Mouse (Mus musculus) limb, embryonic 12.5 days (tissue): Measurements from ENCODE around the gene Caly. TPM values are rescaled to one million over a fixed set of nuclear protein-coding genes. Genes with fewer than 3 reads are reported as not detected.
A peak's percentile ranks its signal among the peaks of the same experiment; 100 is the strongest.

Source experiments
- ATAC-seq: fragments of 200-750 bp; cut with Nextera tagmentation; 2 replicates; pipeline ENCODE4 v1.8.0; 2017; ENCODE audit warnings: low read depth, moderate TSS enrichment; ENCODE audit not compliant: insufficient number of reproducible peaks, insufficient read depth, low FRiP score, low TSS enrichment
- H3K27ac ChIP-seq: fragments of 300-500 bp; sonication (generic); 2 replicates; pipeline ENCODE4 v1.5.1; 2016; ENCODE audit warnings: mild to moderate bottlenecking, moderate library complexity
- H3K27me3 ChIP-seq: fragments of 300-500 bp; sonication (generic); 2 replicates; pipeline ENCODE4 v1.6.1; 2016; ENCODE audit warnings: mild to moderate bottlenecking, moderate library complexity
- H3K36me3 ChIP-seq: fragments of 300-500 bp; sonication (generic); 2 replicates; pipeline ENCODE4 v1.6.1; 2016; ENCODE audit warnings: mild to moderate bottlenecking, moderate library complexity
- H3K4me1 ChIP-seq: fragments of 300-500 bp; sonication (generic); replicated peaks from 2 replicates; pipeline ENCODE4 v1.6.1; 2016
- H3K4me2 ChIP-seq: fragments of 300-500 bp; sonication (generic); 2 replicates; pipeline ENCODE4 v1.6.1; 2016; ENCODE audit warnings: mild to moderate bottlenecking, moderate library complexity
- H3K4me3 ChIP-seq: fragments of 300-500 bp; sonication (generic); replicated peaks from 2 replicates; pipeline ENCODE4 v1.5.1; 2016; ENCODE audit warnings: mild to moderate bottlenecking
- H3K9ac ChIP-seq: fragments of 300-500 bp; sonication (generic); replicated peaks from 2 replicates; pipeline ENCODE4 v1.6.1; 2016; ENCODE audit warnings: mild to moderate bottlenecking, moderate library complexity
- H3K9me3 ChIP-seq: fragments of 300-500 bp; sonication (generic); 2 replicates; pipeline ENCODE4 v1.6.1; 2016; ENCODE audit warnings: mild to moderate bottlenecking, moderate library complexity
- whole genome bisulfite sequencing: fragments of 180-500 bp; shearing (Covaris S2); methylation state at CpG from one replicate; pipeline ENCODE4 v1.1.7; 2016; 5-methylcytosine and 5-hydroxymethylcytosine counted together
- polyA plus RNA-seq: library from polyadenylated mRNA; unstranded; fragments of >200 nt; fragmentation: Nextera tagmentation; extraction: Ambion mirVana; gene quantifications from 2 replicates; pipeline ENCODE4 v1.2.1, GENCODE M21; 2016

The Caly gene
- polyA plus RNA-seq, 1 experiment from 2014 or later: 2.5 TPM

GRCm38 (mm10) chr7:140090601-140091000 is 8.3 kb upstream of the Caly start:
- Histone ChIP-seq H3K27me3 (peaks cover 3% of the 10 kb centered on the region; the same call in 1 of the 2 replicates), H3K4me1 (0 out of 2 replicates have a peak, but pooled peaks cover 3% of the 10 kb centered on the region), H3K4me3 (no peak overlapping the region), H3K36me3 (no peaks in the 10 kb centered on the region), H3K9me3 (no peaks in the 10 kb centered on the region), H3K4me2 (no peak overlapping the region), H3K27ac (no peak overlapping the region), H3K9ac (no peak overlapping the region)
- ATAC-seq: no peak
- WGBS: 77% methylated on average over 10 of the region's 10 CpGs

- 19% methylated on average over 20 of the region's 20 CpGs for WGBS
- Histone ChIP-seq H3K9me3 (no peaks in the 10 kb centered on the region), H3K4me2 (peak overlapping the region; percentile 54; the same call in 1 of the 2 replicates), H3K4me1 (peaks cover 13% of the 10 kb centered on the region), H3K36me3 (no peaks in the 10 kb centered on the region), H3K4me3 (peak overlapping the region; percentile 32), H3K27me3 (peaks cover 54% of the 10 kb centered on the region), H3K9ac (no peak overlapping the region), H3K27ac (no peak overlapping the region)
- peak; percentile 28; the same call in 1 of the 2 replicates for ATAC-seq
Measured at GRCm38 (mm10) chr7:140081408-140082241, 723 bp downstream of the Caly start.

- peaks cover 54% of the 10 kb centered on the region for H3K27me3 ChIP-seq
Measured at GRCm38 (mm10) chr7:140080503-140081156, 1.7 kb downstream of the Caly start.

GRCm38 (mm10) chr7:140078711-140079110 is 3.6 kb downstream of the Caly start:
- no peak for ATAC-seq
- no peaks in the 10 kb centered on the region for H3K9me3 ChIP-seq
- peaks cover 13% of the 10 kb centered on the region for H3K4me1 ChIP-seq
- WGBS: 4% methylated on average over 5 of the region's 5 CpGs
- H3K27ac ChIP-seq: no peak overlapping the region
- peaks cover 57% of the 10 kb centered on the region for H3K27me3 ChIP-seq
- no peak overlapping the region for H3K9ac ChIP-seq
- H3K36me3 ChIP-seq: no peaks in the 10 kb centered on the region
- no peak overlapping the region for H3K4me3 ChIP-seq
- no peak overlapping the region for H3K4me2 ChIP-seq

More at GRCm38 (mm10) chr7:140080503-140081156, 1.7 kb downstream of the Caly start:
- Histone ChIP-seq H3K36me3 (no peaks in the 10 kb centered on the region), H3K27ac (no peak overlapping the region), H3K4me2 (peak overlapping the region; percentile 54), H3K9ac (no peak overlapping the region), H3K4me3 (peak overlapping the region; percentile 32), H3K9me3 (no peaks in the 10 kb centered on the region), H3K4me1 (peaks cover 13% of the 10 kb centered on the region)
- peak; percentile 79 for ATAC-seq
- 5% methylated on average over 24 of the region's 24 CpGs for WGBS

GRCm38 (mm10) chr7:140077698-140078097 is 4.7 kb downstream of the Caly start:
- H3K4me1 ChIP-seq: peaks cover 13% of the 10 kb centered on the region
- no peaks in the 10 kb centered on the region for H3K9me3 ChIP-seq
- H3K27me3 ChIP-seq: peaks cover 49% of the 10 kb centered on the region
- H3K36me3 ChIP-seq: no peaks in the 10 kb centered on the region
- 80% methylated on average over 6 of the region's 6 CpGs for WGBS
- H3K27ac ChIP-seq: no peak overlapping the region
- H3K4me2 ChIP-seq: no peak overlapping the region
- no peak for ATAC-seq
- H3K9ac ChIP-seq: no peak overlapping the region
- H3K4me3 ChIP-seq: no peak overlapping the region

GRCm38 (mm10) chr7:140070042-140070711 is 12.2 kb downstream of the Caly start:
- H3K4me1 ChIP-seq: no peaks in the 10 kb centered on the region
- WGBS: 33% methylated on average over 39 of the region's 39 CpGs
- H3K27ac ChIP-seq: no peak overlapping the region
- H3K4me3 ChIP-seq: peak overlapping the region; percentile 29
- ATAC-seq: no peak
- peaks cover 33% of the 10 kb centered on the region for H3K27me3 ChIP-seq
- peak overlapping the region; percentile 50 for H3K9ac ChIP-seq
- H3K9me3 ChIP-seq: no peaks in the 10 kb centered on the region
- peak overlapping the region; percentile 50 for H3K4me2 ChIP-seq
- H3K36me3 ChIP-seq: no peaks in the 10 kb centered on the region

GRCm38 (mm10) chr7:140067397-140067796 is 15.0 kb downstream of the Caly start:
- ATAC-seq: no peak
- H3K27me3 ChIP-seq: peaks cover 51% of the 10 kb centered on the region
- no peaks in the 10 kb centered on the region for H3K9me3 ChIP-seq

GRCm38 (mm10) chr7:140063092-140063491 is 19.3 kb downstream of the Caly start:
- Histone ChIP-seq H3K27ac (no peak overlapping the region), H3K4me3 (no peak overlapping the region), H3K36me3 (no peaks in the 10 kb centered on the region), H3K9me3 (no peaks in the 10 kb centered on the region), H3K4me1 (peaks cover 24% of the 10 kb centered on the region), H3K9ac (no peak overlapping the region), H3K4me2 (no peak overlapping the region), H3K27me3 (peaks cover 84% of the 10 kb centered on the region)
- no peak for ATAC-seq
- WGBS: 16% methylated on average over 7 of the region's 7 CpGs

More at GRCm38 (mm10) chr7:140067397-140067796, 15.0 kb downstream of the Caly start:
- Histone ChIP-seq H3K27ac (no peak overlapping the region), H3K4me3 (no peak overlapping the region), H3K36me3 (no peaks in the 10 kb centered on the region), H3K9ac (no peak overlapping the region), H3K4me2 (no peak overlapping the region), H3K4me1 (no peaks in the 10 kb centered on the region)
- WGBS: 66% methylated on average over 6 of the region's 6 CpGs

GRCm38 (mm10) chr7:140062307-140062706 is 20.0 kb downstream of the Caly start:
- WGBS: 21% methylated on average over 11 of the region's 11 CpGs
- peaks cover 87% of the 10 kb centered on the region for H3K27me3 ChIP-seq
- H3K4me1 ChIP-seq: peaks cover 29% of the 10 kb centered on the region
- 0 out of 2 replicates have a peak overlapping the region, but pooled peaks have one; percentile 90 for H3K4me2 ChIP-seq
- no peak for ATAC-seq
- no peaks in the 10 kb centered on the region for H3K9me3 ChIP-seq
- no peak overlapping the region for H3K9ac ChIP-seq
- H3K4me3 ChIP-seq: no peak overlapping the region
- no peak overlapping the region for H3K27ac ChIP-seq
- H3K36me3 ChIP-seq: no peaks in the 10 kb centered on the region

GRCm38 (mm10) chr7:140061832-140062130 is 20.6 kb downstream of the Caly start:
- 2% methylated on average over 6 of the region's 6 CpGs for WGBS
- Histone ChIP-seq H3K27ac (no peak overlapping the region), H3K9me3 (no peaks in the 10 kb centered on the region), H3K4me3 (peak overlapping the region; percentile 45), H3K9ac (no peak overlapping the region), H3K4me2 (peak overlapping the region; percentile 90), H3K36me3 (no peaks in the 10 kb centered on the region), H3K27me3 (peaks cover 92% of the 10 kb centered on the region), H3K4me1 (peaks cover 29% of the 10 kb centered on the region)
- no peak for ATAC-seq
